Mouse (Mus musculus): ENCODE results near the gene Hephl1. TPM values are rescaled to one million over a fixed set of nuclear protein-coding genes. Genes with fewer than 3 reads are reported as not detected.

Gene Hephl1
- polyA plus RNA-seq, 1 experiment from 2014 or later: not detected

GRCm38 (mm10) chr9:15017791-15018755 lies 93.8 kb downstream of the Hephl1 start:
- no peak for ATAC-seq (ENCODE audit: insufficient number of reproducible peaks, insufficient read depth, low FRiP score, low read depth)
- Histone ChIP-seq H3K4me1 (ENCODE audit: control insufficient read depth in 2 of 2, insufficient read depth in 2 of 2, low read length in 2 of 2) (no peaks in the 10 kb centered on the region), H3K4me2 (ENCODE audit: low read length) (no peak overlapping the region), H3K9ac (ENCODE audit: low read length) (no peak overlapping the region), H3K27me3 (ENCODE audit: control insufficient read depth, insufficient read depth, low read length) (0 out of 2 replicates have a peak, but pooled peaks cover 4% of the 10 kb centered on the region), H3K9me3 (ENCODE audit: control insufficient read depth, low read length) (no peaks in the 10 kb centered on the region), H3K4me3 (ENCODE audit: control insufficient read depth in 1 of 2, insufficient read depth in 1 of 2, low read depth in 1 of 2, low read length in 2 of 2) (no peak overlapping the region), H3K36me3 (ENCODE audit: control insufficient read depth, insufficient read depth, low read length) (no peaks in the 10 kb centered on the region), H3K27ac (replicated peaks in 1 of 2; ENCODE audit: control insufficient read depth in 1 of 2, insufficient read depth in 1 of 2, low read depth in 2 of 2, low read length in 2 of 2) (no peak overlapping the region)
- WGBS: 67% methylated on average over 18 of the region's 18 CpGs

- Histone ChIP-seq H3K9ac (ENCODE audit: low read length) (no peak overlapping the region), H3K27me3 (ENCODE audit: control insufficient read depth, insufficient read depth, low read length) (0 out of 2 replicates have a peak, but pooled peaks cover 4% of the 10 kb centered on the region), H3K4me3 (ENCODE audit: control insufficient read depth in 1 of 2, insufficient read depth in 1 of 2, low read depth in 1 of 2, low read length in 2 of 2) (no peak overlapping the region), H3K27ac (replicated peaks in 1 of 2; ENCODE audit: control insufficient read depth in 1 of 2, insufficient read depth in 1 of 2, low read depth in 2 of 2, low read length in 2 of 2) (no peak overlapping the region), H3K36me3 (ENCODE audit: control insufficient read depth, insufficient read depth, low read length) (no peaks in the 10 kb centered on the region), H3K9me3 (ENCODE audit: control insufficient read depth, low read length) (no peaks in the 10 kb centered on the region), H3K4me2 (ENCODE audit: low read length) (no peak overlapping the region), H3K4me1 (ENCODE audit: control insufficient read depth in 2 of 2, insufficient read depth in 2 of 2, low read length in 2 of 2) (no peaks in the 10 kb centered on the region; a peak in 1 of 4 replicates)
- 53% methylated on average over 7 of the region's 7 CpGs for WGBS
- no peak for ATAC-seq (ENCODE audit: insufficient number of reproducible peaks, insufficient read depth, low FRiP score, low read depth)
Measured at GRCm38 (mm10) chr9:15015223-15015956, 96.5 kb downstream of the Hephl1 start.

GRCm38 (mm10) chr9:15007566-15007965 lies 104.3 kb downstream of the Hephl1 start:
- Histone ChIP-seq H3K9me3 (ENCODE audit: control insufficient read depth, low read length) (no peaks in the 10 kb centered on the region), H3K4me3 (ENCODE audit: control insufficient read depth in 1 of 2, insufficient read depth in 1 of 2, low read depth in 1 of 2, low read length in 2 of 2) (no peak overlapping the region), H3K4me2 (ENCODE audit: low read length) (no peak overlapping the region), H3K4me1 (ENCODE audit: control insufficient read depth in 2 of 2, insufficient read depth in 2 of 2, low read length in 2 of 2) (peaks cover 0 to 2% of the 10 kb centered on the region in 2 experiments; a peak in 1 of 4 replicates), H3K9ac (ENCODE audit: low read length) (no peak overlapping the region), H3K27ac (replicated peaks in 1 of 2; ENCODE audit: control insufficient read depth in 1 of 2, insufficient read depth in 1 of 2, low read depth in 2 of 2, low read length in 2 of 2) (no peak overlapping the region), H3K27me3 (ENCODE audit: control insufficient read depth, insufficient read depth, low read length) (0 out of 2 replicates have a peak, but pooled peaks cover 9% of the 10 kb centered on the region), H3K36me3 (ENCODE audit: control insufficient read depth, insufficient read depth, low read length) (peaks cover 29% of the 10 kb centered on the region)
- no peak for ATAC-seq (ENCODE audit: insufficient number of reproducible peaks, insufficient read depth, low FRiP score, low read depth)
- WGBS: 71% methylated on average over 14 of the region's 14 CpGs

GRCm38 (mm10) chr9:15004298-15004685 lies 107.6 kb downstream of the Hephl1 start:
- Histone ChIP-seq H3K27me3 (ENCODE audit: control insufficient read depth, insufficient read depth, low read length) (0 out of 2 replicates have a peak, but pooled peaks cover 8% of the 10 kb centered on the region), H3K27ac (replicated peaks in 1 of 2; ENCODE audit: control insufficient read depth in 1 of 2, insufficient read depth in 1 of 2, low read depth in 2 of 2, low read length in 2 of 2) (no peak overlapping the region), H3K4me3 (ENCODE audit: control insufficient read depth in 1 of 2, insufficient read depth in 1 of 2, low read depth in 1 of 2, low read length in 2 of 2) (no peak overlapping the region), H3K9me3 (ENCODE audit: control insufficient read depth, low read length) (no peaks in the 10 kb centered on the region), H3K36me3 (ENCODE audit: control insufficient read depth, insufficient read depth, low read length) (peaks cover 29% of the 10 kb centered on the region), H3K4me1 (ENCODE audit: control insufficient read depth in 2 of 2, insufficient read depth in 2 of 2, low read length in 2 of 2) (no peaks in the 10 kb centered on the region), H3K4me2 (ENCODE audit: low read length) (no peak overlapping the region), H3K9ac (ENCODE audit: low read length) (no peak overlapping the region)
- no peak for ATAC-seq (ENCODE audit: insufficient number of reproducible peaks, insufficient read depth, low FRiP score, low read depth)
- 59% methylated on average over 9 of the region's 9 CpGs for WGBS

GRCm38 (mm10) chr9:15003676-15004297 lies 108.1 kb downstream of the Hephl1 start:
- 61% methylated on average over 10 of the region's 10 CpGs for WGBS

GRCm38 (mm10) chr9:15002995-15003613 lies 108.8 kb downstream of the Hephl1 start:
- Histone ChIP-seq H3K27ac (replicated peaks in 1 of 2; ENCODE audit: control insufficient read depth in 1 of 2, insufficient read depth in 1 of 2, low read depth in 2 of 2, low read length in 2 of 2) (no peak overlapping the region), H3K9me3 (ENCODE audit: control insufficient read depth, low read length) (no peaks in the 10 kb centered on the region), H3K27me3 (ENCODE audit: control insufficient read depth, insufficient read depth, low read length) (0 out of 2 replicates have a peak, but pooled peaks cover 8% of the 10 kb centered on the region), H3K9ac (ENCODE audit: low read length) (no peak overlapping the region), H3K4me3 (ENCODE audit: control insufficient read depth in 1 of 2, insufficient read depth in 1 of 2, low read depth in 1 of 2, low read length in 2 of 2) (no peak overlapping the region), H3K36me3 (ENCODE audit: control insufficient read depth, insufficient read depth, low read length) (peaks cover 29% of the 10 kb centered on the region), H3K4me1 (ENCODE audit: control insufficient read depth in 2 of 2, insufficient read depth in 2 of 2, low read length in 2 of 2) (no peaks in the 10 kb centered on the region), H3K4me2 (ENCODE audit: low read length) (no peak overlapping the region)
- ATAC-seq (ENCODE audit: insufficient number of reproducible peaks, insufficient read depth, low FRiP score, low read depth): no peak
- WGBS: 75% methylated on average over 6 of the region's 6 CpGs

More at GRCm38 (mm10) chr9:15003676-15004297, 108.1 kb downstream of the Hephl1 start:
- Histone ChIP-seq H3K9ac (ENCODE audit: low read length) (no peak overlapping the region), H3K27me3 (ENCODE audit: control insufficient read depth, insufficient read depth, low read length) (0 out of 2 replicates have a peak, but pooled peaks cover 8% of the 10 kb centered on the region), H3K36me3 (ENCODE audit: control insufficient read depth, insufficient read depth, low read length) (peaks cover 29% of the 10 kb centered on the region), H3K27ac (replicated peaks in 1 of 2; ENCODE audit: control insufficient read depth in 1 of 2, insufficient read depth in 1 of 2, low read depth in 2 of 2, low read length in 2 of 2) (no peak overlapping the region), H3K4me1 (ENCODE audit: control insufficient read depth in 2 of 2, insufficient read depth in 2 of 2, low read length in 2 of 2) (no peaks in the 10 kb centered on the region), H3K4me2 (ENCODE audit: low read length) (no peak overlapping the region), H3K9me3 (ENCODE audit: control insufficient read depth, low read length) (no peaks in the 10 kb centered on the region), H3K4me3 (ENCODE audit: control insufficient read depth in 1 of 2, insufficient read depth in 1 of 2, low read depth in 1 of 2, low read length in 2 of 2) (no peak overlapping the region)
- no peak for ATAC-seq (ENCODE audit: insufficient number of reproducible peaks, insufficient read depth, low FRiP score, low read depth)
